Comparison of ENCODE assay signal across 8 mouse cellular contexts in the genomic region with DNA sequence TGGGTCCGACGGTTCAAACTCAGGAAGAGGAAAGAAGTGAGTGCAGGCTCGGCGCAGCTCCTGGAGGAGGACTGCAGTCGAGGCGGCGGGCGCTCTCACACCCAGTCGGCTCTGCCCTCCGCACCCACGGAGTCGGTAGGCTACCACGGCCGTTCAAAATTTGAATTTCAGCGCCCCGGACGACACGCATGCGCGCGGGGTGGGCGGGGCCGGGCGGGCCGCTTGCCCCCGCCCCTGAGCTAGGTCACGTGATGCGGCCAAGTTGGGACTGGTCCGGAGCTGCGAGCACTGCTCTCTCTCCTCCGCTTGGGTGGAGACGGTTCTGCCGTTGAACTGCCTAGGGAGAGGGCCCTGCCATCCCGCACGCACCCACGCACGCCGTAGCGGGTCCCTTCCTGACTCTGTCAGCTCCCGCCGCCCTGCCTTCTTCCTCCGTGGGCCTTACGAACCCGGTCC. TPM values are rescaled to one million over a fixed set of nuclear protein-coding genes. Genes with fewer than 3 reads are reported as not detected.
DNase-seq lines count a peak whose midpoint lies in the region; ATAC-seq and TF ChIP-seq lines count a peak whose summit lies in the region.

A gene (minus strand): TSS at position 168 of the 456 bp plus-strand sequence.

- peak within 1 kb of the TSS; percentile 87 for H3K4me3 ChIP-seq in embryonic facial prominence, embryonic 10.5 days
- H3K4me3 ChIP-seq in intestine, postnatal 0 days (ENCODE audit: low read depth, low read length), result peak within 1 kb of the TSS; percentile 79
- H3K4me3 ChIP-seq in midbrain, embryonic 10.5 days, result peak within 1 kb of the TSS; percentile 86

- H3K27ac ChIP-seq in embryonic facial prominence, embryonic 10.5 days (replicated peaks), result peak within 1 kb of the TSS; percentile 96
- H3K27ac ChIP-seq in intestine, postnatal 0 days (ENCODE audit: low read depth, low read length), result peak within 1 kb of the TSS; percentile 86
- H3K27ac ChIP-seq in midbrain, embryonic 10.5 days (replicated peaks), result peak within 1 kb of the TSS; percentile 97

- H3K36me3 ChIP-seq in embryonic facial prominence, embryonic 10.5 days (replicated peaks), result peaks cover 18% of the 10 kb centered on the region
- no peaks in the 10 kb centered on the region for H3K36me3 ChIP-seq in intestine, postnatal 0 days (ENCODE audit: control insufficient read depth, insufficient read depth)
- H3K36me3 ChIP-seq in midbrain, embryonic 10.5 days, result peaks cover 12% of the 10 kb centered on the region

- no peaks in the 10 kb centered on the region for H3K9me3 ChIP-seq in embryonic facial prominence, embryonic 10.5 days
- no peaks in the 10 kb centered on the region for H3K9me3 ChIP-seq in intestine, postnatal 0 days (ENCODE audit: control insufficient read depth)
- no peaks in the 10 kb centered on the region for H3K9me3 ChIP-seq in midbrain, embryonic 10.5 days (replicated peaks)

- ATAC-seq in granulocyte monocyte progenitor cell, adult 5-6 weeks (replicated peaks; ENCODE audit: poor library complexity, severe bottlenecking), result peak; percentile 88
- ATAC-seq in intestine, postnatal 0 days, result peak; percentile 91

- peak within 1 kb of the TSS; percentile 95 for H3K4me2 ChIP-seq in intestine, postnatal 0 days (replicated peaks; ENCODE audit: low read depth)

- under 1% methylated on average over 44 of the region's 44 CpGs for WGBS in embryonic facial prominence, embryonic 10.5 days
- under 1% methylated on average over 44 of the region's 44 CpGs for WGBS in intestine, postnatal 0 days
- WGBS in midbrain, embryonic 10.5 days, result under 1% methylated on average over 44 of the region's 44 CpGs

- TF ChIP-seq CTCF in intestine, postnatal 0 days (IDR thresholded peaks at IDR 0.05; ENCODE audit: low read depth), result peak; percentile 15; the same call in 1 of the 2 replicates

- DNase-seq in adrenal gland, postnatal 14 days, result peak; percentile 97
- DNase-seq in embryonic facial prominence, embryonic 10.5 days (ENCODE audit: low spot score), result peak; percentile 97
- DNase-seq in left cerebral cortex, postnatal 36 days (ENCODE audit: low spot score in 2 of 2), result peak; percentile 82 to 84
- peak; percentile 97 for DNase-seq in midbrain, embryonic 10.5 days (ENCODE audit: low spot score)
- peak; percentile 62 to 77 for DNase-seq in right cerebral cortex, postnatal 36 days (ENCODE audit: low spot score in 2 of 2)
- peak; percentile 96 for DNase-seq in yolk sac, embryonic 10.5 days (ENCODE audit: low spot score)

- H3K27me3 ChIP-seq in embryonic facial prominence, embryonic 10.5 days (replicated peaks; ENCODE audit: low read depth, poor library complexity, severe bottlenecking), result no peaks in the 10 kb centered on the region
- no peaks in the 10 kb centered on the region for H3K27me3 ChIP-seq in intestine, postnatal 0 days (replicated peaks; ENCODE audit: control insufficient read depth, insufficient read depth, low read length)
- H3K27me3 ChIP-seq in midbrain, embryonic 10.5 days (ENCODE audit: low read depth, poor library complexity, severe bottlenecking), result no peaks in the 10 kb centered on the region

- peak within 1 kb of the TSS; percentile 76 for H3K9ac ChIP-seq in intestine, postnatal 0 days (ENCODE audit: low read depth, low read length)

- intact Hi-C loops in left cerebral cortex, postnatal 36 days (cut with DNase I), result no loop called here

- H3K4me1 ChIP-seq in embryonic facial prominence, embryonic 10.5 days, result peaks cover 32% of the 10 kb centered on the region
- peaks cover 4% of the 10 kb centered on the region; the same call in 1 of the 2 replicates for H3K4me1 ChIP-seq in intestine, postnatal 0 days (replicated peaks; ENCODE audit: control insufficient read depth, insufficient read depth, low read length)
- H3K4me1 ChIP-seq in midbrain, embryonic 10.5 days, result peaks cover 37% of the 10 kb centered on the region

RNA-seq across cellular contexts. Expression of the gene that starts here (rescaled TPM):
- total RNA-seq in adrenal gland, postnatal 14 days (2021), result 16.4 and 17.5 TPM in 2 replicates
- polyA plus RNA-seq in embryonic facial prominence, embryonic 10.5 days (2016; fragmentation: Nextera tagmentation; extraction: Ambion mirVana), result 41.6 TPM in 2 replicates
- total RNA-seq in granulocyte monocyte progenitor cell, adult 5-6 weeks (2014; fragmentation: Nextera tagmentation), result 40.1 and 40.4 TPM in 2 replicates
- 55.3 and 59.9 TPM in 2 replicates for total RNA-seq in granulocyte monocyte progenitor cell, adult 5-6 weeks (2017)
- 9.9 and 10.9 TPM in 2 replicates for polyA plus RNA-seq in intestine, postnatal 0 days (2015; fragmentation: Nextera tagmentation; extraction: Ambion mirVana)
- 10 to 100 TPM; 12.1 to 12.5 TPM for total RNA-seq in left cerebral cortex, postnatal 36 days (2021)
- polyA plus RNA-seq in midbrain, embryonic 10.5 days (2016; fragmentation: Nextera tagmentation; extraction: Ambion mirVana), result 38.3 and 40.4 TPM in 2 replicates

Comparison
In these comparisons a context has a peak if more than half of its experiments do, and no peak if none do; other contexts are left out.
1. Peak in every context shown above with its lines: DNase-seq, ATAC-seq, H3K4me3 ChIP-seq and H3K27ac ChIP-seq.